Mouse (Mus musculus) retina, adult 2 months (tissue): Measurements from ENCODE around the gene Pdlim4.

ENCODE experiments used
- DNase-seq: peaks from one replicate; pipeline ENCODE4 v3.0.0-alpha.2; 2012; ENCODE audit warnings: low read depth, low spot score

The Pdlim4 gene

GRCm38 (mm10) chr11:54068520-54069371 is at the start of gene Pdlim4:
Pdlim4 (minus strand) TSS chr11:54069014.
- DNase-seq, result no peak

GRCm38 (mm10) chr11:54117096-54117495 is 48.3 kb upstream of the Pdlim4 start:
- DNase-seq, result no peak

- no peak for DNase-seq
Measured at GRCm38 (mm10) chr11:54116406-54116805, 47.6 kb upstream of the Pdlim4 start.

- no peak for DNase-seq
Measured at GRCm38 (mm10) chr11:54115911-54116310, 47.1 kb upstream of the Pdlim4 start.

GRCm38 (mm10) chr11:54115301-54115700 is 46.5 kb upstream of the Pdlim4 start:
- DNase-seq, result no peak

GRCm38 (mm10) chr11:54114746-54115145 is 45.9 kb upstream of the Pdlim4 start:
- no peak for DNase-seq

GRCm38 (mm10) chr11:54113352-54113751 is 44.5 kb upstream of the Pdlim4 start:
- no peak for DNase-seq

GRCm38 (mm10) chr11:54112920-54113319 is 44.1 kb upstream of the Pdlim4 start:
- no peak for DNase-seq

- DNase-seq, result no peak
Measured at GRCm38 (mm10) chr11:54111976-54112741, 43.3 kb upstream of the Pdlim4 start.

- no peak for DNase-seq
Measured at GRCm38 (mm10) chr11:54111291-54111690, 42.5 kb upstream of the Pdlim4 start.

GRCm38 (mm10) chr11:54108894-54109293 is 40.1 kb upstream of the Pdlim4 start:
- no peak for DNase-seq

GRCm38 (mm10) chr11:54108131-54108530 is 39.3 kb upstream of the Pdlim4 start:
- no peak for DNase-seq

GRCm38 (mm10) chr11:54107239-54107638 is 38.4 kb upstream of the Pdlim4 start:
- DNase-seq, result no peak

GRCm38 (mm10) chr11:54106676-54107075 is 37.9 kb upstream of the Pdlim4 start:
- no peak for DNase-seq

- no peak for DNase-seq
Measured at GRCm38 (mm10) chr11:54105011-54105410, 36.2 kb upstream of the Pdlim4 start.

GRCm38 (mm10) chr11:54102706-54103449 is 34.1 kb upstream of the Pdlim4 start:
- no peak for DNase-seq

GRCm38 (mm10) chr11:54101701-54102100 is 32.9 kb upstream of the Pdlim4 start:
- DNase-seq, result no peak

- no peak for DNase-seq
Measured at GRCm38 (mm10) chr11:54100692-54101591, 32.1 kb upstream of the Pdlim4 start.

- DNase-seq, result no peak
Measured at GRCm38 (mm10) chr11:54100045-54100691, 31.4 kb upstream of the Pdlim4 start, which contains the start of gene P4ha2. P4ha2 (plus strand) TSS chr11:54100095.

GRCm38 (mm10) chr11:54093000-54093399 is 24.2 kb upstream of the Pdlim4 start:
- DNase-seq, result no peak
